ENCODE assay signal across 19 mouse cellular contexts in genomic region chr10:3997851-3998426, GRCm38 (mm10). TPM values are rescaled to one million over a fixed set of nuclear protein-coding genes. Genes with fewer than 3 reads are reported as not detected.
DNase-seq lines count a peak whose midpoint lies in the region; ATAC-seq and TF ChIP-seq lines count a peak whose summit lies in the region.
"Had no signal": no experiment of that assay in that cellular context is flagged by ENCODE, and none has a peak within 500 bp of the region (broad histone marks: within the 10 kb centered on the region; RNA-seq: fewer than 3 reads in every experiment).

No protein-coding gene starts in this region.

- no peak for ATAC-seq in heart, embryonic 12.5 days (ENCODE audit: insufficient number of reproducible peaks, low FRiP score)
- no peak for ATAC-seq in kidney, embryonic 15.5 days (replicated peaks; ENCODE audit: low FRiP score)
- ATAC-seq in stomach, embryonic 14.5 days (ENCODE audit: insufficient number of reproducible peaks, insufficient read depth, low FRiP score, low read depth), result no peak
- no peak for ATAC-seq in stomach, postnatal 0 days (ENCODE audit: low FRiP score, low TSS enrichment)
- ATAC-seq: forebrain, embryonic 14.5 days; hindbrain, embryonic 16.5 days had no signal

- H3K27me3 ChIP-seq in heart, embryonic 12.5 days (replicated peaks), result no peaks in the 10 kb centered on the region
- H3K27me3 ChIP-seq in kidney, embryonic 15.5 days, result no peaks in the 10 kb centered on the region
- no peaks in the 10 kb centered on the region for H3K27me3 ChIP-seq in stomach, embryonic 14.5 days (ENCODE audit: control insufficient read depth, insufficient read depth, low read length)
- H3K27me3 ChIP-seq in stomach, postnatal 0 days (ENCODE audit: control insufficient read depth, insufficient read depth, low read length), result no peaks in the 10 kb centered on the region
- H3K27me3 ChIP-seq: embryonic facial prominence, embryonic 15.5 days; hindbrain, embryonic 12.5 days had no signal

- H3K27ac ChIP-seq in heart, embryonic 12.5 days (ENCODE audit: poor library complexity, severe bottlenecking), result no peak overlapping the region
- 0 out of 2 replicates have a peak overlapping the region, but pooled peaks have one; percentile 5 for H3K27ac ChIP-seq in kidney, embryonic 15.5 days
- H3K27ac ChIP-seq in stomach, embryonic 14.5 days (ENCODE audit: low read length), result peak overlapping the region; percentile 27; the same call in 1 of the 2 replicates
- no peak overlapping the region for H3K27ac ChIP-seq in stomach, postnatal 0 days (replicated peaks)
- H3K27ac ChIP-seq: embryonic facial prominence, embryonic 15.5 days; forebrain, embryonic 10.5 days; hindbrain, embryonic 12.5 days had no signal

- H3K36me3 ChIP-seq in heart, embryonic 12.5 days, result peaks cover 48% of the 10 kb centered on the region
- H3K36me3 ChIP-seq in kidney, embryonic 15.5 days, result peaks cover 14% of the 10 kb centered on the region; the same call in 1 of the 2 replicates
- H3K36me3 ChIP-seq in stomach, embryonic 14.5 days (ENCODE audit: control insufficient read depth, insufficient read depth, low read length), result no peaks in the 10 kb centered on the region; the same call in 1 of the 2 replicates
- peaks cover 2% of the 10 kb centered on the region; the same call in 1 of the 2 replicates for H3K36me3 ChIP-seq in stomach, postnatal 0 days (ENCODE audit: control insufficient read depth, insufficient read depth, low read length)
- H3K36me3 ChIP-seq: hindbrain, embryonic 12.5 days had no signal

- WGBS in heart, embryonic 12.5 days, result 90% methylated on average over 7 of the region's 7 CpGs
- WGBS in kidney, embryonic 15.5 days, result 72% methylated on average over 7 of the region's 7 CpGs
- WGBS in stomach, embryonic 14.5 days, result 79% methylated on average over 7 of the region's 7 CpGs
- WGBS in stomach, postnatal 0 days, result 72% methylated on average over 7 of the region's 7 CpGs

- TF ChIP-seq CTCF in stomach, postnatal 0 days (IDR thresholded peaks at IDR 0.05; ENCODE audit: low read depth), result no peak

- DNase-seq in heart, adult 11 months, result peak; percentile 90
- DNase-seq in kidney, adult 9 months, result no peak
- peak; percentile 28 to 41 for DNase-seq in kidney, postnatal 4 days
- DNase-seq in kidney, postnatal 36 days, result no peak
- DNase-seq in stomach, postnatal 0 days (ENCODE audit: low spot score), result no peak
- DNase-seq: adrenal gland, postnatal 10 days; cerebellum, adult 11 months; cerebellum, adult 8-10 months; cerebellum, postnatal 14 days; embryo, embryonic 11 days had no signal

- no peak overlapping the region for H3K4me3 ChIP-seq in heart, embryonic 12.5 days
- no peak overlapping the region for H3K4me3 ChIP-seq in kidney, embryonic 15.5 days (replicated peaks)
- H3K4me3 ChIP-seq in stomach, embryonic 14.5 days (ENCODE audit: low read depth, low read length), result no peak overlapping the region
- H3K4me3 ChIP-seq in stomach, postnatal 0 days (ENCODE audit: low read depth, low read length), result no peak overlapping the region
- H3K4me3 ChIP-seq: embryonic facial prominence, embryonic 15.5 days; erythroblast, embryonic 14.5 days; forebrain, embryonic 10.5 days; hindbrain, embryonic 12.5 days had no signal

- no peak for TF ChIP-seq EP300 in stomach, postnatal 0 days (optimal IDR thresholded peaks at IDR 0.05)

- H3K9ac ChIP-seq in heart, embryonic 12.5 days, result no peak overlapping the region
- no peak overlapping the region for H3K9ac ChIP-seq in kidney, embryonic 15.5 days
- H3K9ac ChIP-seq in stomach, embryonic 14.5 days (replicated peaks; ENCODE audit: low read depth, low read length), result no peak overlapping the region
- H3K9ac ChIP-seq in stomach, postnatal 0 days (ENCODE audit: low read length), result no peak overlapping the region
- H3K9ac ChIP-seq: embryonic facial prominence, embryonic 15.5 days; hindbrain, embryonic 12.5 days had no signal

- H3K9me3 ChIP-seq in heart, embryonic 12.5 days (replicated peaks), result no peaks in the 10 kb centered on the region
- H3K9me3 ChIP-seq in kidney, embryonic 15.5 days (replicated peaks), result no peaks in the 10 kb centered on the region
- H3K9me3 ChIP-seq in stomach, embryonic 14.5 days (ENCODE audit: control insufficient read depth, low read depth, low read length), result no peaks in the 10 kb centered on the region
- no peaks in the 10 kb centered on the region for H3K9me3 ChIP-seq in stomach, postnatal 0 days (ENCODE audit: control insufficient read depth, low read length)
- H3K9me3 ChIP-seq: embryonic facial prominence, embryonic 15.5 days; forebrain, embryonic 10.5 days; hindbrain, embryonic 12.5 days had no signal

- H3K4me2 ChIP-seq in heart, embryonic 12.5 days, result no peak overlapping the region
- H3K4me2 ChIP-seq in kidney, embryonic 15.5 days, result no peak overlapping the region
- H3K4me2 ChIP-seq in stomach, embryonic 14.5 days (replicated peaks; ENCODE audit: low read depth, low read length), result no peak overlapping the region
- no peak overlapping the region for H3K4me2 ChIP-seq in stomach, postnatal 0 days (replicated peaks; ENCODE audit: low read depth)
- H3K4me2 ChIP-seq: embryonic facial prominence, embryonic 15.5 days; hindbrain, embryonic 12.5 days had no signal

- peaks cover 6% of the 10 kb centered on the region; the same call in 1 of the 2 replicates for H3K4me1 ChIP-seq in heart, embryonic 12.5 days (replicated peaks)
- H3K4me1 ChIP-seq in kidney, embryonic 15.5 days, result 0 out of 2 replicates have a peak, but pooled peaks cover 7% of the 10 kb centered on the region
- no peaks in the 10 kb centered on the region for H3K4me1 ChIP-seq in stomach, embryonic 14.5 days (ENCODE audit: control insufficient read depth, insufficient read depth, low read length)
- no peaks in the 10 kb centered on the region for H3K4me1 ChIP-seq in stomach, postnatal 0 days (replicated peaks; ENCODE audit: control insufficient read depth, insufficient read depth)
- H3K4me1 ChIP-seq: embryonic facial prominence, embryonic 15.5 days; forebrain, embryonic 10.5 days; hindbrain, embryonic 12.5 days had no signal

RNA-seq across cellular contexts. Expression of gene Mthfd1l, which starts 25.0 kb away (rescaled TPM):
- 16.9 and 17.8 TPM in 2 replicates for polyA plus RNA-seq in heart, embryonic 12.5 days (2016; fragmentation: Nextera tagmentation; extraction: Ambion mirVana)
- polyA plus RNA-seq in kidney, embryonic 15.5 days (2015; fragmentation: Nextera tagmentation; extraction: Ambion mirVana), result 17.1 and 18.4 TPM in 2 replicates
- 14.6 and 16.3 TPM in 2 replicates for polyA plus RNA-seq in stomach, embryonic 14.5 days (2014; fragmentation: Nextera tagmentation; extraction: Ambion mirVana)
- 5.4 and 5.5 TPM in 2 replicates for polyA plus RNA-seq in stomach, postnatal 0 days (2015; fragmentation: Nextera tagmentation; extraction: Ambion mirVana)

Comparison
In these comparisons a context has a peak if more than half of its experiments do, and no peak if none do; other contexts are left out.
1. DNase-seq: peak in heart, adult 11 months (single experiment) and kidney, postnatal 4 days (2 of 2); none in kidney, adult 9 months (single experiment), kidney, postnatal 36 days (0 of 2) and stomach, postnatal 0 days (single experiment).
2. H3K27ac ChIP-seq: peak in kidney, embryonic 15.5 days (single experiment) and stomach, embryonic 14.5 days (single experiment); none in heart, embryonic 12.5 days (single experiment) and stomach, postnatal 0 days (single experiment).